Mouse (Mus musculus) kidney, embryonic 14.5 days (tissue): ENCODE measurements around the gene Rbm24. TPM values are rescaled to one million over a fixed set of nuclear protein-coding genes. Genes with fewer than 3 reads are reported as not detected.

Source experiments
- ATAC-seq: fragments of 200-750 bp; cut with Nextera tagmentation; 2 replicates; pipeline ENCODE4 v1.8.0; 2017; ENCODE audit warnings: moderate number of reproducible peaks, mild to moderate bottlenecking, moderate TSS enrichment, moderate library complexity; ENCODE audit not compliant: low FRiP score, low TSS enrichment
- H3K27ac ChIP-seq: fragments of 300-500 bp; sonication (generic); 2 replicates; pipeline ENCODE4 v1.5.1; 2014; ENCODE audit warnings: low read depth, mild to moderate bottlenecking, low read length, moderate library complexity, mixed read lengths
- H3K27me3 ChIP-seq: fragments of 300-500 bp; sonication (generic); 2 replicates; pipeline ENCODE4 v1.6.1; 2014; ENCODE audit warnings: mild to moderate bottlenecking, low read length; ENCODE audit not compliant: control insufficient read depth, insufficient read depth
- H3K36me3 ChIP-seq: fragments of 300-500 bp; sonication (generic); 2 replicates; pipeline ENCODE4 v1.6.1; 2014; ENCODE audit warnings: low read length, mixed read lengths; ENCODE audit not compliant: control insufficient read depth, insufficient read depth
- H3K4me1 ChIP-seq: fragments of 300-500 bp; sonication (generic); 2 replicates; pipeline ENCODE4 v1.6.1; 2014; ENCODE audit warnings: low read length, mixed read lengths; ENCODE audit not compliant: control insufficient read depth, insufficient read depth
- H3K4me2 ChIP-seq: fragments of 300-500 bp; sonication (generic); replicated peaks from 2 replicates; pipeline ENCODE4 v1.6.1; 2014; ENCODE audit warnings: low read depth, mild to moderate bottlenecking, low read length
- H3K4me3 ChIP-seq: fragments of 300-500 bp; sonication (generic); 2 replicates; pipeline ENCODE4 v1.5.1; 2014; ENCODE audit warnings: mild to moderate bottlenecking, low read length
- H3K9ac ChIP-seq: fragments of 300-500 bp; sonication (generic); 2 replicates; pipeline ENCODE4 v1.6.1; 2014; ENCODE audit warnings: low read depth, mild to moderate bottlenecking, low read length, moderate library complexity
- H3K9me3 ChIP-seq: fragments of 300-500 bp; sonication (generic); 2 replicates; pipeline ENCODE4 v1.6.1; 2016; ENCODE audit warnings: low read length; ENCODE audit not compliant: control insufficient read depth
- WGBS: fragments of 180-500 bp; shearing (Covaris S2); extraction: QIAGEN DNeasy Blood & Tissue Kit; methylation state at CpG from one replicate; pipeline ENCODE4 v1.1.7; 2014; 5-methylcytosine and 5-hydroxymethylcytosine counted together
- polyA plus RNA-seq: library from polyadenylated mRNA; unstranded; fragments of >200 nt; fragmentation: Nextera tagmentation; extraction: Ambion mirVana; gene quantifications from 2 replicates; pipeline ENCODE4 v1.2.1, GENCODE M21; 2014

Gene Rbm24
- polyA plus RNA-seq: 0.97 and 1.1 TPM in 2 replicates

GRCm38 (mm10) chr13:46418141-46418601 is at the start of gene Rbm24:
Gene Rbm24, plus strand, starts transcription at chr13:46418434.
- no peaks in the 10 kb centered on the region for H3K36me3 ChIP-seq
- H3K9ac ChIP-seq: peak within 1 kb of the TSS; percentile 51
- peak; percentile 89 for ATAC-seq
- peaks cover 9% of the 10 kb centered on the region; the same call in 1 of the 2 replicates for H3K4me1 ChIP-seq
- H3K4me2 ChIP-seq: peak within 1 kb of the TSS; percentile 88
- WGBS: under 1% methylated on average over 40 of the region's 41 CpGs
- no peaks in the 10 kb centered on the region for H3K9me3 ChIP-seq
- no peak within 1 kb of the TSS for H3K27ac ChIP-seq
- H3K4me3 ChIP-seq: peak within 1 kb of the TSS; percentile 48
- H3K27me3 ChIP-seq: no peaks in the 10 kb centered on the region

- 86% methylated on average over 7 of the region's 7 CpGs for WGBS
- ATAC-seq: no peak
Measured at GRCm38 (mm10) chr13:46372884-46373283, 45.4 kb upstream of the Rbm24 start.

GRCm38 (mm10) chr13:46375371-46375770 is 42.9 kb upstream of the Rbm24 start:
- WGBS: 38% methylated on average over 1 of the region's 1 CpGs
- no peak overlapping the region for H3K4me2 ChIP-seq
- no peaks in the 10 kb centered on the region for H3K4me1 ChIP-seq
- H3K36me3 ChIP-seq: no peaks in the 10 kb centered on the region
- no peak overlapping the region for H3K9ac ChIP-seq
- H3K27ac ChIP-seq: no peak overlapping the region
- no peak for ATAC-seq
- H3K9me3 ChIP-seq: no peaks in the 10 kb centered on the region
- H3K27me3 ChIP-seq: no peaks in the 10 kb centered on the region
- H3K4me3 ChIP-seq: no peak overlapping the region

More at GRCm38 (mm10) chr13:46372884-46373283, 45.4 kb upstream of the Rbm24 start:
- H3K9ac ChIP-seq: no peak overlapping the region
- H3K27me3 ChIP-seq: no peaks in the 10 kb centered on the region
- no peak overlapping the region for H3K4me3 ChIP-seq
- H3K9me3 ChIP-seq: no peaks in the 10 kb centered on the region
- H3K27ac ChIP-seq: no peak overlapping the region
- no peaks in the 10 kb centered on the region for H3K36me3 ChIP-seq
- no peak overlapping the region for H3K4me2 ChIP-seq
- no peaks in the 10 kb centered on the region for H3K4me1 ChIP-seq

GRCm38 (mm10) chr13:46387396-46387795 is 30.8 kb upstream of the Rbm24 start:
- no peaks in the 10 kb centered on the region for H3K27me3 ChIP-seq
- ATAC-seq: no peak
- WGBS: 59% methylated on average over 8 of the region's 8 CpGs
- H3K4me2 ChIP-seq: no peak overlapping the region
- no peaks in the 10 kb centered on the region for H3K36me3 ChIP-seq
- H3K9me3 ChIP-seq: no peaks in the 10 kb centered on the region
- H3K27ac ChIP-seq: no peak overlapping the region
- no peak overlapping the region for H3K4me3 ChIP-seq
- H3K9ac ChIP-seq: no peak overlapping the region
- no peaks in the 10 kb centered on the region for H3K4me1 ChIP-seq

- WGBS: 83% methylated on average over 1 of the region's 1 CpGs
- no peaks in the 10 kb centered on the region for H3K27me3 ChIP-seq
- no peaks in the 10 kb centered on the region for H3K4me1 ChIP-seq
- no peak overlapping the region for H3K4me2 ChIP-seq
- H3K9me3 ChIP-seq: no peaks in the 10 kb centered on the region
- no peak overlapping the region for H3K4me3 ChIP-seq
- no peak overlapping the region for H3K9ac ChIP-seq
- ATAC-seq: no peak
- H3K27ac ChIP-seq: no peak overlapping the region
- no peaks in the 10 kb centered on the region for H3K36me3 ChIP-seq
Measured at GRCm38 (mm10) chr13:46391654-46392053, 26.6 kb upstream of the Rbm24 start.

GRCm38 (mm10) chr13:46392893-46393292 is 25.3 kb upstream of the Rbm24 start:
- H3K4me1 ChIP-seq: no peaks in the 10 kb centered on the region
- ATAC-seq: no peak

GRCm38 (mm10) chr13:46393936-46394335 is 24.3 kb upstream of the Rbm24 start:
- Histone ChIP-seq H3K36me3 (no peaks in the 10 kb centered on the region), H3K4me1 (no peaks in the 10 kb centered on the region), H3K9me3 (no peaks in the 10 kb centered on the region), H3K27ac (no peak overlapping the region), H3K9ac (no peak overlapping the region), H3K4me2 (no peak overlapping the region), H3K4me3 (no peak overlapping the region), H3K27me3 (no peaks in the 10 kb centered on the region)
- no peak for ATAC-seq
- WGBS: 71% methylated on average over 2 of the region's 2 CpGs

More at GRCm38 (mm10) chr13:46392893-46393292, 25.3 kb upstream of the Rbm24 start:
- Histone ChIP-seq H3K9me3 (no peaks in the 10 kb centered on the region), H3K27ac (no peak overlapping the region), H3K4me2 (no peak overlapping the region), H3K27me3 (no peaks in the 10 kb centered on the region), H3K4me3 (no peak overlapping the region), H3K36me3 (no peaks in the 10 kb centered on the region), H3K9ac (no peak overlapping the region)
- 89% methylated on average over 4 of the region's 4 CpGs for WGBS

GRCm38 (mm10) chr13:46397235-46397634 is 21.0 kb upstream of the Rbm24 start:
- H3K9ac ChIP-seq: no peak overlapping the region
- H3K4me2 ChIP-seq: no peak overlapping the region
- H3K27ac ChIP-seq: no peak overlapping the region
- no peak overlapping the region for H3K4me3 ChIP-seq
- no peak for ATAC-seq
- H3K4me1 ChIP-seq: no peaks in the 10 kb centered on the region
- no peaks in the 10 kb centered on the region for H3K36me3 ChIP-seq
- WGBS: 76% methylated on average over 3 of the region's 3 CpGs
- H3K27me3 ChIP-seq: no peaks in the 10 kb centered on the region
- H3K9me3 ChIP-seq: no peaks in the 10 kb centered on the region

GRCm38 (mm10) chr13:46407151-46407550 is 11.1 kb upstream of the Rbm24 start:
- Histone ChIP-seq H3K4me1 (no peaks in the 10 kb centered on the region), H3K36me3 (no peaks in the 10 kb centered on the region), H3K27ac (no peak overlapping the region), H3K9me3 (no peaks in the 10 kb centered on the region), H3K4me2 (no peak overlapping the region), H3K9ac (no peak overlapping the region), H3K27me3 (no peaks in the 10 kb centered on the region), H3K4me3 (no peak overlapping the region)
- WGBS: 76% methylated on average over 1 of the region's 1 CpGs
- ATAC-seq: no peak
